Mouse (Mus musculus): ENCODE data around the gene Irf8. TPM values are rescaled to one million over a fixed set of nuclear protein-coding genes. Genes with fewer than 3 reads are reported as not detected.

Irf8 gene
- polyA plus RNA-seq, 1 experiment from 2014 or later = 11.5 TPM

GRCm38 (mm10) chr8:120755306-120756297 lies 19.4 kb downstream of the Irf8 start:
- no peak overlapping the region for H3K4me3 ChIP-seq (replicated peaks)
- H3K4me2 ChIP-seq = peak overlapping the region; percentile 25; the same call in 1 of the 2 replicates
- ATAC-seq (replicated peaks; ENCODE audit: low FRiP score) = peak; percentile 31; the same call in 1 of the 2 replicates
- no peaks in the 10 kb centered on the region for H3K9me3 ChIP-seq (replicated peaks)
- 0 out of 2 replicates have a peak, but pooled peaks cover 3% of the 10 kb centered on the region for H3K27me3 ChIP-seq
- 17% methylated on average over 19 of the region's 19 CpGs for WGBS
- H3K4me1 ChIP-seq = peaks cover 63% of the 10 kb centered on the region
- H3K36me3 ChIP-seq = no peaks in the 10 kb centered on the region
- H3K9ac ChIP-seq = no peak overlapping the region
- H3K27ac ChIP-seq = peak overlapping the region; percentile 67

GRCm38 (mm10) chr8:120758005-120758404 lies 21.8 kb downstream of the Irf8 start:
- Histone ChIP-seq H3K36me3 (no peaks in the 10 kb centered on the region), H3K27me3 (0 out of 2 replicates have a peak, but pooled peaks cover 5% of the 10 kb centered on the region), H3K9ac (no peak overlapping the region), H3K27ac (no peak overlapping the region), H3K9me3 (replicated peaks) (no peaks in the 10 kb centered on the region), H3K4me2 (no peak overlapping the region), H3K4me1 (peaks cover 39% of the 10 kb centered on the region), H3K4me3 (replicated peaks) (no peak overlapping the region)
- 67% methylated on average over 4 of the region's 4 CpGs for WGBS
- no peak for ATAC-seq (replicated peaks; ENCODE audit: low FRiP score)

- H3K9me3 ChIP-seq (replicated peaks) = no peaks in the 10 kb centered on the region
- ATAC-seq (replicated peaks; ENCODE audit: low FRiP score) = no peak
- 85% methylated on average over 6 of the region's 6 CpGs for WGBS
- H3K9ac ChIP-seq = no peak overlapping the region
- H3K27ac ChIP-seq = no peak overlapping the region
- no peak overlapping the region for H3K4me2 ChIP-seq
- H3K36me3 ChIP-seq = no peaks in the 10 kb centered on the region
- peaks cover 21% of the 10 kb centered on the region for H3K4me1 ChIP-seq
- H3K27me3 ChIP-seq = 0 out of 2 replicates have a peak, but pooled peaks cover 5% of the 10 kb centered on the region
- H3K4me3 ChIP-seq (replicated peaks) = no peak overlapping the region
Measured at GRCm38 (mm10) chr8:120759847-120760246, 23.7 kb downstream of the Irf8 start.

DNA sequence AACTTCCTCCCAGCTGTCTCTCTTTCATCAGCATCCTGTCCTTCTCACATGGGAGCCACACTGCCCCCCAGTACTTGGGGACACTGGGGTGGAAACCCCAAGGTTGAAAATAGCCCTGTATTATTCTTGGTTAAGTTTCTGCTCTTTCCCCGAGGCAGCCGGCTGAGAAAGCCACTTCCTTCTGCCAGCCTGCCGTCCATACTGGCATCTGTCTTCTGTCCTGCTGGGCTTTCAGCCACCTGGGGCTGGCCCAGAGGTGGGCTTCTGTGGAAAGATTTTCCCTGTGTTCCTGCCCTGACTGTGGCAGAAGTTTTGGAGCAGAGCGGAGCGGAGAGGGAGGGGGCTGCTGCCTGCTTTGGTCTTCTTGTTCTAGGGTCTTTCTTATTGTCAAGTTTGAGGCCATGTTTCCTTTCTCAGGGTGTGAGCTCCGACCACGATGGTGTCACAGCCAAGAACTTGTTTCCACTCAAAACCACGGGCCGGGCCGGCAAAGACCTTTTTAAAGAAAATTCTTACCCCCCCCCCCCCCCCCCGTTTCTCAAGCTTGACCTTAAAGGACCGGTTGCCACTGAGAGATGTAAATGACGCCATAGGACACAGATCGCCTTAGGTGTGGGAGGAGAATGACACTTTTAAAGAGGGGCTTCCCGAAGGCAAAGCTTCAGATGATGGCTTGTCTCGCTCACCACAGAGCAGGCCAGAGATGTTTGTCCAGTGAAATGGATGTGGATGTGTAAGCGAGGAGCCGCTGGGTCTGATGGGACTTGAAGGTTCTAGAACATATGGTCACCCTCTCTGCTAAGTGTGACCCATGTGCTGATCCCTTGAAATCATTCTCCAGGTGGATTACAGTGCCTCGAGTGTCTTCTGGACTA lies 24.4 kb downstream of the Irf8 start:
- ATAC-seq (replicated peaks; ENCODE audit: low FRiP score) = no peak
- H3K4me3 ChIP-seq (replicated peaks) = no peak overlapping the region
- 77% methylated on average over 19 of the region's 19 CpGs for WGBS
- no peaks in the 10 kb centered on the region for H3K36me3 ChIP-seq
- H3K4me1 ChIP-seq = peaks cover 14% of the 10 kb centered on the region
- H3K4me2 ChIP-seq = no peak overlapping the region
- H3K27ac ChIP-seq = no peak overlapping the region
- H3K9me3 ChIP-seq (replicated peaks) = no peaks in the 10 kb centered on the region
- no peak overlapping the region for H3K9ac ChIP-seq
- peaks cover 2% of the 10 kb centered on the region; the same call in 1 of the 2 replicates for H3K27me3 ChIP-seq

DNA sequence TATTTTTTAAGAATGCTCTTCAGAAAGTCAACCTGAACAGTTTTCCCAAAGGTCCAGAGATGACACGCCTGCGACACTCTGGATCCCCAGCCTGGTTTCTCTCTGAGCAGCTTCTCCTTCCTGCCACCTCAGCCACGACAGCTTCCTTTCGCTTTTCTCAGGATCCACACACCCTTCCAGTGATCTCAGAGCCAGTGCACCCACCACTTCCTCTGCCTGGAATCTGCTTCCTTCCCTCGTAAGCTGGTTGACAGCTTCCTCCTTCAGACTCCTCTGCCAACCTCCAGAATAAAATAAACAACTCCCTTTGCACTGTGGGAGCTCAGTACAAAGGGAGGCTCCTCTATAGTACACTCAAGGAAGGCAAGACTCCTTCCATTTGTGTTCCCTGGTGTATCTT lies 27.1 kb downstream of the Irf8 start:
- no peak overlapping the region for H3K4me3 ChIP-seq (replicated peaks)
- no peaks in the 10 kb centered on the region for H3K9me3 ChIP-seq (replicated peaks)
- ATAC-seq (replicated peaks; ENCODE audit: low FRiP score) = no peak
- H3K4me1 ChIP-seq = no peaks in the 10 kb centered on the region
- no peak overlapping the region for H3K9ac ChIP-seq
- H3K36me3 ChIP-seq = no peaks in the 10 kb centered on the region
- no peak overlapping the region for H3K4me2 ChIP-seq
- H3K27ac ChIP-seq = peak overlapping the region; percentile 41; the same call in 1 of the 2 replicates
- peaks cover 16% of the 10 kb centered on the region for H3K27me3 ChIP-seq
- WGBS = 58% methylated on average over 5 of the region's 5 CpGs

DNA sequence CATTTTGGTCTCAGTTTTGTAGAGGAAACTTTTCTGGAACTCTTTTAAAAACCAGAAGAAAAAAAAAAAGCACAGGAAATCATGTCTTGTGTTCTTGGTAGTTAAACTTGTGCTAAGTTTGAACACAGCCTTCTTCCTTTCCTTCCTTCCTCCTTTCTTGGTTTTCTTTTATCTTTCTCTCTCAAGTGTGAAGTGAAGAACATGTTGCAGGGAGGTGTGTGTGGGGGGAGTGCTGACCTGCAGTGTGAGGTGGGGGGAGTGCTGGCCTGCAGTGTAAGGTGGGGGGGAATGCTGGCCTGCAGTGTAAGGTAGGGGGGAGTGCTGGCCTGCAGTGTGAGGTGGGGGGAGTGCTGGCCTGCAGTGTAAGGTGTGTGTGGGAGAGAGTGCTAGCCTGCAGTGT lies 28.5 kb downstream of the Irf8 start:
- no peak overlapping the region for H3K9ac ChIP-seq
- peaks cover 25% of the 10 kb centered on the region for H3K27me3 ChIP-seq
- no peak overlapping the region for H3K4me2 ChIP-seq
- no peak overlapping the region for H3K4me3 ChIP-seq (replicated peaks)
- H3K27ac ChIP-seq = no peak overlapping the region
- H3K4me1 ChIP-seq = peaks cover 4% of the 10 kb centered on the region; the same call in 1 of the 2 replicates
- no peaks in the 10 kb centered on the region for H3K9me3 ChIP-seq (replicated peaks)
- H3K36me3 ChIP-seq = no peaks in the 10 kb centered on the region
- ATAC-seq (replicated peaks; ENCODE audit: low FRiP score) = no peak

GRCm38 (mm10) chr8:120766622-120767021 lies 30.5 kb downstream of the Irf8 start:
- Histone ChIP-seq H3K9ac (no peak overlapping the region), H3K36me3 (no peaks in the 10 kb centered on the region), H3K4me1 (peaks cover 4% of the 10 kb centered on the region; the same call in 1 of the 2 replicates), H3K4me2 (no peak overlapping the region), H3K4me3 (replicated peaks) (no peak overlapping the region), H3K27ac (no peak overlapping the region), H3K9me3 (replicated peaks) (no peaks in the 10 kb centered on the region), H3K27me3 (peaks cover 23% of the 10 kb centered on the region)
- WGBS = 55% methylated on average over 3 of the region's 3 CpGs
- ATAC-seq (replicated peaks; ENCODE audit: low FRiP score) = no peak

- ATAC-seq (replicated peaks; ENCODE audit: low FRiP score) = no peak
- H3K4me2 ChIP-seq = no peak overlapping the region
Measured at GRCm38 (mm10) chr8:120768454-120769218, 32.5 kb downstream of the Irf8 start.

GRCm38 (mm10) chr8:120777184-120777583 lies 41.0 kb downstream of the Irf8 start:
- H3K27me3 ChIP-seq = peaks cover 46% of the 10 kb centered on the region
- H3K27ac ChIP-seq = no peak overlapping the region
- H3K9me3 ChIP-seq (replicated peaks) = no peaks in the 10 kb centered on the region
- H3K4me2 ChIP-seq = no peak overlapping the region
- H3K4me3 ChIP-seq (replicated peaks) = no peak overlapping the region
- WGBS = 94% methylated on average over 10 of the region's 10 CpGs
- H3K9ac ChIP-seq = no peak overlapping the region
- no peaks in the 10 kb centered on the region for H3K4me1 ChIP-seq
- no peaks in the 10 kb centered on the region for H3K36me3 ChIP-seq
- no peak for ATAC-seq (replicated peaks; ENCODE audit: low FRiP score)

More at GRCm38 (mm10) chr8:120768454-120769218, 32.5 kb downstream of the Irf8 start:
- WGBS = 63% methylated on average over 12 of the region's 12 CpGs
- H3K27me3 ChIP-seq = peaks cover 28% of the 10 kb centered on the region
- H3K27ac ChIP-seq = no peak overlapping the region
- H3K9me3 ChIP-seq (replicated peaks) = no peaks in the 10 kb centered on the region
- no peaks in the 10 kb centered on the region for H3K36me3 ChIP-seq
- no peak overlapping the region for H3K4me3 ChIP-seq (replicated peaks)
- peaks cover 4% of the 10 kb centered on the region; the same call in 1 of the 2 replicates for H3K4me1 ChIP-seq
- H3K9ac ChIP-seq = no peak overlapping the region

GRCm38 (mm10) chr8:120777732-120778131 lies 41.6 kb downstream of the Irf8 start:
- Histone ChIP-seq H3K9ac (no peak overlapping the region), H3K9me3 (replicated peaks) (no peaks in the 10 kb centered on the region), H3K36me3 (no peaks in the 10 kb centered on the region), H3K4me2 (no peak overlapping the region), H3K27ac (no peak overlapping the region), H3K4me1 (no peaks in the 10 kb centered on the region), H3K4me3 (replicated peaks) (no peak overlapping the region), H3K27me3 (peaks cover 43% of the 10 kb centered on the region)
- 71% methylated on average over 13 of the region's 13 CpGs for WGBS
- no peak for ATAC-seq (replicated peaks; ENCODE audit: low FRiP score)

DNA sequence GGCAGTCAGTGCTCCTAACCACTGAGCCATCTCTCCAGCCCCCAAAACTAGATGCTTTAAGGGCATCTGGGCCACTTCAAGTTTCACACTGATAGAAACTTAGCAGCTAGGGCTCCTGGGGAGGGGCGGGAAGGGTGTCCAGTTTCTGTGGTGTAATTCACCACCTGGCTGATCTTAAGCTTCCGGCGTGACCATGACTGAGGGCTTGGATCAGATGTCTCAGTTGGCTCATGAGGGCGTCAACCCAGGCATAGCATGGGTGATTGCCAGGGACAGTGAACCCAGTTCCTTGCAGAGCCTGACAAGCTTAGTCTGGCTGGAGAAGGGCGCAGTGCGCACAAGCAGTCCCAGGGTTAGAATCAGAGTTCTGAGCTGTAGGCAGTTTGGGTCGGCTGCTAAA lies 42.9 kb downstream of the Irf8 start:
- no peak overlapping the region for H3K9ac ChIP-seq
- ATAC-seq (replicated peaks; ENCODE audit: low FRiP score) = no peak
- H3K36me3 ChIP-seq = no peaks in the 10 kb centered on the region
- H3K27ac ChIP-seq = no peak overlapping the region
- H3K27me3 ChIP-seq = peaks cover 42% of the 10 kb centered on the region
- no peaks in the 10 kb centered on the region for H3K4me1 ChIP-seq
- no peaks in the 10 kb centered on the region for H3K9me3 ChIP-seq (replicated peaks)
- 74% methylated on average over 7 of the region's 7 CpGs for WGBS
- H3K4me3 ChIP-seq (replicated peaks) = no peak overlapping the region
- H3K4me2 ChIP-seq = no peak overlapping the region
